Mouse (Mus musculus) cerebellum, postnatal 36 days (tissue): ENCODE measurements at regions not wholly inside any gene's neighbourhood (a gene's known extent, or its start where the extent isn't known, plus 50 kb on each side); places are given as distances from the start of the nearest gene placed in this dataset.

Experiments used
- DNase-seq, 2 experiments: peaks; one replicate each; pipeline ENCODE4 v3.0.0; 2021 to 2022; ENCODE audit warnings: mixed read lengths in 2 of 2

- DNase-seq = no peak
These were observed 111.9 kb downstream of the Tbx5 start for GRCm38 (mm10) chr5:119944371-119944770.

- no peak for DNase-seq
These were observed 115.9 kb downstream of the Tbx5 start for GRCm38 (mm10) chr5:119948399-119948798.

GRCm38 (mm10) chr5:119952085-119952484 lies 119.6 kb downstream of the Tbx5 start:
- no peak for DNase-seq

GRCm38 (mm10) chr5:119953189-119953588 lies 120.7 kb downstream of the Tbx5 start:
- no peak for DNase-seq

- DNase-seq = no peak
These were observed 121.5 kb downstream of the Tbx5 start for GRCm38 (mm10) chr5:119953811-119954566.

GRCm38 (mm10) chr5:119958942-119959341 lies 126.5 kb downstream of the Tbx5 start:
- no peak for DNase-seq

GRCm38 (mm10) chr5:119964751-119965150 lies 132.3 kb downstream of the Tbx5 start:
- no peak for DNase-seq

- DNase-seq = no peak
These were observed 138.8 kb downstream of the Tbx5 start for GRCm38 (mm10) chr5:119971286-119971685.

- no peak for DNase-seq
These were observed 140.5 kb downstream of the Tbx5 start for GRCm38 (mm10) chr5:119972802-119973437.

GRCm38 (mm10) chr5:119978096-119978715 lies 138.1 kb upstream of the Rbm19 start:
- DNase-seq = no peak

GRCm38 (mm10) chr5:119981111-119981807 lies 135.0 kb upstream of the Rbm19 start:
- DNase-seq = no peak

GRCm38 (mm10) chr5:119984206-119984605 lies 132.1 kb upstream of the Rbm19 start:
- no peak for DNase-seq

- no peak for DNase-seq
These were observed 124.1 kb upstream of the Rbm19 start for GRCm38 (mm10) chr5:119992130-119992529.

- no peak for DNase-seq
These were observed 120.5 kb upstream of the Rbm19 start for GRCm38 (mm10) chr5:119995726-119996125.

- no peak for DNase-seq
These were observed 110.4 kb upstream of the Rbm19 start for GRCm38 (mm10) chr5:120005696-120006469.

- no peak for DNase-seq
These were observed 108.5 kb upstream of the Rbm19 start for GRCm38 (mm10) chr5:120007738-120008137.

- DNase-seq = no peak
These were observed 108.0 kb upstream of the Rbm19 start for GRCm38 (mm10) chr5:120008306-120008705.

- no peak for DNase-seq
These were observed 100.8 kb upstream of the Rbm19 start for GRCm38 (mm10) chr5:120015417-120015816.

- DNase-seq = no peak
These were observed 98.1 kb upstream of the Rbm19 start for GRCm38 (mm10) chr5:120018126-120018525.

- DNase-seq = no peak
These were observed 95.5 kb upstream of the Rbm19 start for GRCm38 (mm10) chr5:120020748-120021147.

- no peak for DNase-seq
These were observed 94.0 kb upstream of the Rbm19 start for GRCm38 (mm10) chr5:120022276-120022675.

- no peak for DNase-seq
These were observed 92.2 kb upstream of the Rbm19 start for GRCm38 (mm10) chr5:120024071-120024470.

GRCm38 (mm10) chr5:120025212-120025611 lies 91.1 kb upstream of the Rbm19 start:
- no peak for DNase-seq
